Mouse (Mus musculus): ENCODE results near the gene Wbp1l. TPM values are rescaled to one million over a fixed set of nuclear protein-coding genes. Genes with fewer than 3 reads are reported as not detected.

Gene Wbp1l
- polyA plus RNA-seq, 1 experiment = 104 TPM

DNA sequence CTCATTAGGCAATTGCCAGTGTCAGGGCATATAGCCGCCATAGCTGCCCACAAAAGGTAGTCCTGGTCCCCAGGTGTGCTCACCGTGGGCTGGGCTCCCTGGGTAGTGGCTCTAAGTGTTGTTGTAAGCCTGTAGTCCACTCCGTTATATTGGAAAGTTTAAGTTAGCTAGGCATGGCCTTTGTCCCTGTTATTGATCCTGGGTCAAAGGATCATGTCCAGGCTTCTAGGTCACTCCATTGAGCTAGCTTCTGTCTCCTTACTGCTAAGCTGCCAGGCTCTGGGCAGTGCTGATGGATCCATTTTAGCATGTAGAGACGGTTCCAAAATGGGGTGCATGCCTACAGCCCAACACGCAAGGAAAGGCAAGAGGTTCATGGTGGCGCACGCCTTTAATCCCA lies 59.5 kb downstream of the Wbp1l start:
- DNase-seq (ENCODE audit: low read depth) = no peak

GRCm38 (mm10) chr19:46658851-46659250 lies 60.0 kb downstream of the Wbp1l start:
- DNase-seq (ENCODE audit: low read depth) = no peak

GRCm38 (mm10) chr19:46661511-46661910 lies 62.6 kb downstream of the Wbp1l start:
- DNase-seq (ENCODE audit: low read depth) = no peak

GRCm38 (mm10) chr19:46662214-46662613 lies 63.3 kb downstream of the Wbp1l start:
- DNase-seq (ENCODE audit: low read depth) = no peak

- DNase-seq (ENCODE audit: low read depth) = no peak
These were observed 63.9 kb downstream of the Wbp1l start for GRCm38 (mm10) chr19:46662784-46663183.

DNA sequence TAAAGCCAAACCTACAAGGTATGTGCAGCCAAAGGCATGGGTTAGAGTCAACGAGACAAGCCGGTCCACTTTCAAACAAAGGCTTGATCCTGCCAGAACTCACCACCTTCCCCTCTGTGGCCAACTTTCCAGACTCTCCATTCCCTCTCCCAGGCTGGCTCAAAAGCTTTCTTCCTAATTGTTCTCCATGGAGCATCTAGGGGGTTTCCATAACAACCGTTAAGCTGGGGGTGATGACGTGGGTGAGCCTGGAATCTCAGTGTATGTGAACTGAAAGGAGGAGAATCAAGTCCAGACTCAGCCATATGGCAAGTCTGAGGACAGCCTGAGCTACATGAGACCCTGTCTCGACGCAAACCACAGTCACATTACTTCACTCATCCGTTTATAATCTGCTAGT lies 66.6 kb downstream of the Wbp1l start:
- DNase-seq (ENCODE audit: low read depth) = no peak

DNA sequence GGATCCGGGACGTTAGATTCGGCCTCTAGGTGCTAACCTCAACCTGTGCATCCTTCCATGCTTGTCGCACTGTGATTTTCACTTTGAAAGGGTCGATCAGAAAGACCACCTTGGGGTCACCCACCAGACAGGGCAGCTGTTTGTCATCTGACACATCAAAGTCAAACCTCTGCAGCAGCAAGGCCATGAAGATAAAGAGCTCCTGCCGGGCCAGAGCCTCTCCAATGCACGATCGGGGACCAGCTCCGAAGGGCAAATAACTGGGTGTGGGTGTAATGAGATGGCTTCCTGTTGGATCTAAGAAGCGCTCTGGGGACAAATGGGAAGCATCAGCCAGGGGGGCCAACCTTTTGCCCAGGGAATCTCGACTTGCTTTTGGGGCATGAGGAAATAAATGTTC lies 68.4 kb downstream of the Wbp1l start:
- DNase-seq (ENCODE audit: low read depth) = no peak

DNA sequence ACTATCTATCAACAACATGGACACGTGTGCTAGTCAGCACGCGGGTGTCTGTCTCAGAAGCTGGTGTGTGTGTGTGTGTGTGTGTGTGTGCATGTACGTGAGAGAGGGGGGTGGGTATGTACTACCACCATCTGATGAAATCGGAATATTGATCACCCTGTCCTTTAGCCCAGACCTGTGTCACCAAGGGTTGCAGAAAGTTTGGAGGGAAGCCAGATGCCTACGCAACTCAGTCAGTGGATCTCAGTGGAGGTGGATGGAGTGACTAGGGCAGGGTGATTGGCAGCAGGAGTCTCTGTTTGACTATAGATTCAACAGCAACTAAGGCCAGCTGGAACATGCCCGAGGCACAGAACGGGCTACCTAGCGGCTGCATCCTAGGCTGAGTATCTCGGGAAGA lies 69.4 kb downstream of the Wbp1l start:
- DNase-seq (ENCODE audit: low read depth) = no peak

- no peak for DNase-seq (ENCODE audit: low read depth)
These were observed 70.9 kb downstream of the Wbp1l start for GRCm38 (mm10) chr19:46669802-46670201.

- no peak for DNase-seq (ENCODE audit: low read depth)
These were observed 71.8 kb downstream of the Wbp1l start for GRCm38 (mm10) chr19:46670691-46671090.

- peak; percentile 44 for DNase-seq (ENCODE audit: low read depth)
These were observed 74.0 kb downstream of the Wbp1l start, which contains the start of gene Cyp17a1 for GRCm38 (mm10) chr19:46672766-46673418. Gene Cyp17a1, minus strand, starts transcription at chr19:46673172.

DNA sequence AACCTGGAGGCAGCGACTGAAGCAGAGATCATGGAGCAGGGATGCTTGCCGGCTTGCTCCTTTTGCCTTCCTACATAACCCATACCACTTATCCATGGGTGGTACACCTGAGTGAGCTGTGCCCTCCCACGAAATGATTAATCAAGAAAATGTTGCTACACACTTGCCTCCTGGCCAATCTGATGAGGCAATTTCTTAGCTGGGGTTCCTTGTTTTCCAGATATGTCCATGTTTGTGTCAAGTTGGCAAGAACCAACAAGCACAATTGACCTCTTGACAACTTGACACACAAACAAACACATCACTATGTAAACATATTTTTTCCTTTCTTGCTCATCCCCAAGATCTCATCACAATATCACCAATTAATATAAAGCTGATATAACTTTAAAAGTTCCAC lies 76.8 kb downstream of the Wbp1l start:
- DNase-seq (ENCODE audit: low read depth) = no peak

DNA sequence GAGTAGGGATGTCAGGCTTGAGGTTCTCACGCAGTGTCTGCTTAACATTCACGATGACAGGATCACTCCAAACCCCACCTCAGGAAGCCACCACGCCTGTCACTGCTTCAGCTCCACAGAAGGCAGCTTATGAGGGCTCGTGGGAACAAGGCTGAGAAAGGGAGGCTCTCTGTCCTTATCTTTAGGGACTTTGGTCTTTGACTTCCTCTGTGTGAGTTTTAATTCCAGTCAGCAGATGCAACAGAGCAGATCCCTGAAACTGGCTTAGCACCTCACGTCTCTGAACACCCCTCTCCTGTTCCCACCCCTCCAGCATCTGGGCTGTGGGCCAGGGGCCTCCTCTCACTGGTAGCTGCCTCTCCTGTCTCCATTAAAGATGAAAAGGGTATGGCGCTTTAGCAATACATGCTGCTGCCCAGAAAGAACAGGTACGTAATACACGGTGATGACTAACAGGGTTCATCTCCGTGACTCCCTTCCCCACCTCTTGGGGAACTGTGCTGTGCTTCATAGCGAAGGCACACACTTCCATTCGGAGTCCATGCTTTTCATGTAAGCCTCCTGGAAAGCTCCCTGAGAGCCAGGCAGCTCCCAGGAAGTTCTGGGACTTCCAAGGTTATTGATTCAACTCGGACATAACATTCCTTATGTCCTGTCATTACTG lies 81.0 kb downstream of the Wbp1l start:
- DNase-seq (ENCODE audit: low read depth) = no peak

GRCm38 (mm10) chr19:46689460-46690372 lies 90.8 kb downstream of the Wbp1l start, which contains the start of gene Borcs7:
Gene Borcs7, plus strand, starts transcription at chr19:46689906.
- no peak for DNase-seq (ENCODE audit: low read depth)

GRCm38 (mm10) chr19:46690387-46690786 lies 91.5 kb downstream of the Wbp1l start:
- no peak for DNase-seq (ENCODE audit: low read depth)

GRCm38 (mm10) chr19:46691078-46691477 lies 92.2 kb downstream of the Wbp1l start:
- no peak for DNase-seq (ENCODE audit: low read depth)

- DNase-seq (ENCODE audit: low read depth) = no peak
These were observed 94.3 kb downstream of the Wbp1l start for GRCm38 (mm10) chr19:46693146-46693545.

DNA sequence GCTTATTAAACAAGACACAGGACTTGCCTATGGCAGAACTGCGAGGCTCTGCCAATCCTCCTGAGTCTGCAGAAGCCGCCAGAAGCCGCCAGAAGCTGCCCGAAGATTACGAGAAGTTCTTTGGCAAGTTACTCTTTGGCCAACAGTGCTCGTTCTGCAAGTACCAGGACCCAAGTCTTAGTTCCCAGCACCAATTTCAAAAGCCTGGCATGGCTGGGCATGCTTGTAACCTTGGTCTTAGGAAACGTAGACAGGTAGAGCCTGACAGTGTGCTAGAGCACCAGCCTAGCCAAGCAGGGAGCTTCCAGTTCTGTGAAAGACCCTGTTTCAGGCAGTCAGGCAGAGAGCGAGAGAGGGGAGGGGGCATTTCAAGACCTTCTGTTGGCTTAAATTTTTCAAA lies 97.6 kb downstream of the Wbp1l start:
- DNase-seq (ENCODE audit: low read depth) = peak; percentile 90

DNA sequence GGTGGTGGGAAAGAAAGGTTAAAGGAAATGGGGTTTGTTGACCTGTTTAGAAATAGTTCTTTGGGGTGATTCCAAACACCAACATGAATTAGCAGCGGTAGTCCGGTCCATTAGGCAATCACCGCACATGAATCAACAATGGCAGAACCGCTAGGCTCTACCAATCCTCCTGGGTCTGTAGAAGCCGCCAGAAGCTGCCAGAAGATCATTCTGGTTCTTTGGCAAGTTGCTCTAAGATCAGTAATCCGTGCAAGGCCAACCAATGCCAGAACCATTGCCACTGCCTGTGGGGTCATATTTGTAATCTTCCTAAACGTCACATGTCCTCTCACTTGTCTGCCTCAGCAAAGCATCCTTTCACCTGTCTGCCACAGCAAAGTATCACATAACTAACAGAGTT lies 98.1 kb downstream of the Wbp1l start:
- DNase-seq (ENCODE audit: low read depth) = peak; percentile 94

DNA sequence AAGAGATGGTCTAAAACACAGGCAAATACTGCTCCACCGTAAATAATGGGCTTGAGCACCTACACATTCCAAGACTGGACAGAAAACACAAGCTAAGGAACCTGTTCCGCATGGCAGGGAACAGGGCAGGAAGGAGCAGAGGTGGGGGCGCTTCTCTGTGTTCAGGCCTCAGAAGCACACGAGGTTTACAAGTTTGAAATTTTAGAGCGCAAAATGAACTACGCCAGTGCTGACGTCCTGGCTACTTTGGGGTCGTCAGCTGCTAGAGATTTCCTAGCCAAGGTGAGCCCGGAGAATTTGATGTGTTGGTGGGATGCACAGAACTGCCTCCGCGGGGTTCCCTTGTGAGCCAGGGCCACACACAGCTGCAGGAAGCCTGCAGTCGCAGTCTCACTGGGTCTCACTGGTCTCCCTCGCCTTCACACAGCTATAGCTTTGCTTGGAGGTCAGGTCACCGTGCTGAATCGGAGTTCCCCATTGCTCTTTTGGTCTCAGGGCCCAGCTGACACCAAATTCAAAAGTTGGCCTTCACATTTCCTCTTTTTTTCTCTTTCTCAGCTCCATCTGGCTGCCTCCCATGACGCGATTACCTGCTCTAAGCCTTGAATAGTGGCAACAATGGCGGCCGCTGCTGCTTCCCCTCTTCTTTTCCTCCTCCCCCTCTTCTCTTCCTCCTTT lies 99.1 kb downstream of the Wbp1l start:
- DNase-seq (ENCODE audit: low read depth) = no peak

- DNase-seq (ENCODE audit: low read depth) = no peak
These were observed 100.2 kb downstream of the Wbp1l start for GRCm38 (mm10) chr19:46699011-46699481.

DNA sequence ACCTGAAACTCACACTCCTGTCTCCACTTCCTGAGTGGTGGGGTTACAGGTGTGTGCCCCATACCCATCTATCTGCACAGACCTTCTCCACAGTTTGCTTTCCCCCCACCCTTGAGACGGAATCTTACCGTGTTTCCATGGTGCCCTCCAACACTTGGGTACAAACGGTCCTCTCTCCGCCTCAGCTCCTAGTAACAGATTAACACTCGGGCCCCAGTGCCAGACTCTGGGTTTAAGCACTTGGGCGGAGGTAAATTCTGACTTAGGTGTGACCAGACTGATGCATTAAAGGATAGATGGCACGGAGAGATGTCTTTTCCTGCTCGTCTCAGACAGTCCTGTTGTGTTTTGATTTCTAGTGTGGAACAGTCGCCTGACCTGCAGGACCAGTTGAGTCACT lies 102.3 kb downstream of the Wbp1l start:
- DNase-seq (ENCODE audit: low read depth) = no peak

Data from gonadal fat pad, adult 2 months (tissue).